8 mouse cellular contexts compared by ENCODE assay signal in genomic region chr6:127329191-127330014, GRCm38 (mm10).
DNase-seq lines count a peak whose midpoint lies in the region; ATAC-seq and TF ChIP-seq lines count a peak whose summit lies in the region.

No protein-coding gene starts in this region.

- intact Hi-C loops in gastrocnemius, adult 2 months (cut with DNase I): loop anchor here (5.0 kb wide), 1 partner anchor 118 kb away; the partner anchor contains the start of gene Parp11

- in situ Hi-C loops in CH12.LX (cut with MboI; ENCODE audit: low pct_ligation_motif_present, low pct_unique_long_range_greater_than_20kb, low sequenced_read_pairs): no loop called here

- dilution Hi-C loops in CH12.LX (cut with MboI; ENCODE audit: extremely low pct_ligation_motif_present, extremely low pct_unique_long_range_greater_than_20kb, low sequenced_read_pairs): no loop called here

- TF ChIP-seq POLR2A in CH12.LX (IDR thresholded peaks at IDR 0.05; ENCODE audit: low read depth, low read length): no peak

- TF ChIP-seq EP300 in CH12.LX (IDR thresholded peaks at IDR 0.05; ENCODE audit: low read length): no peak
- no peak for TF ChIP-seq EP300 in stomach, postnatal 0 days (optimal IDR thresholded peaks at IDR 0.05)

- no peak overlapping the region for H3K9ac ChIP-seq in CH12.LX (ENCODE audit: insufficient read depth, low read depth)
- peak overlapping the region; percentile 74 for H3K9ac ChIP-seq in forebrain, embryonic 13.5 days
- peak overlapping the region; percentile 84 for H3K9ac ChIP-seq in liver, embryonic 13.5 days
- peak overlapping the region; percentile 41; the same call in 1 of the 2 replicates for H3K9ac ChIP-seq in stomach, postnatal 0 days (ENCODE audit: low read length)

- H3K79me2 ChIP-seq in CH12.LX (replicated peaks; ENCODE audit: control insufficient read depth, extremely low read depth, insufficient read depth, poor library complexity, severe bottlenecking): no peaks in the 10 kb centered on the region

- peaks cover 35% of the 10 kb centered on the region for H3K27me3 ChIP-seq in CH12.LX (replicated peaks)
- no peaks in the 10 kb centered on the region for H3K27me3 ChIP-seq in forebrain, embryonic 13.5 days
- H3K27me3 ChIP-seq in liver, embryonic 13.5 days: no peaks in the 10 kb centered on the region
- no peaks in the 10 kb centered on the region for H3K27me3 ChIP-seq in stomach, postnatal 0 days (ENCODE audit: control insufficient read depth, insufficient read depth, low read length)

- no peak for TF ChIP-seq CTCF in gastrocnemius, adult 2 months (IDR thresholded peaks at IDR 0.05)
- TF ChIP-seq CTCF in CH12.LX (conservative IDR thresholded peaks at IDR 0.05 in 1 of 2, IDR thresholded peaks at IDR 0.05 in 1 of 2; ENCODE audit: low read depth in 2 of 2, low read length in 2 of 2): no peak
- no peak for TF ChIP-seq CTCF in stomach, postnatal 0 days (IDR thresholded peaks at IDR 0.05; ENCODE audit: low read depth)

- H3K27ac ChIP-seq in gastrocnemius, adult 2 months: peak overlapping the region; percentile 89
- no peak overlapping the region for H3K27ac ChIP-seq in CH12.LX (ENCODE audit: insufficient read depth, low read depth)
- peak overlapping the region; percentile 89 for H3K27ac ChIP-seq in forebrain, embryonic 13.5 days
- H3K27ac ChIP-seq in liver, embryonic 13.5 days: peak overlapping the region; percentile 81
- H3K27ac ChIP-seq in stomach, postnatal 0 days (replicated peaks): peak overlapping the region; percentile 75

- TF ChIP-seq RAD21 in CH12.LX (IDR thresholded peaks at IDR 0.05; ENCODE audit: low read depth, low read length): no peak

- H3K9me3 ChIP-seq in CH12.LX (replicated peaks; ENCODE audit: low read length): no peaks in the 10 kb centered on the region
- no peaks in the 10 kb centered on the region for H3K9me3 ChIP-seq in forebrain, embryonic 13.5 days (replicated peaks)
- H3K9me3 ChIP-seq in liver, embryonic 13.5 days (replicated peaks): no peaks in the 10 kb centered on the region
- no peaks in the 10 kb centered on the region for H3K9me3 ChIP-seq in stomach, postnatal 0 days (ENCODE audit: control insufficient read depth, low read length)

- peak; percentile 46 for ATAC-seq in forebrain, embryonic 13.5 days
- no peak for ATAC-seq in liver, embryonic 13.5 days (ENCODE audit: low read depth)
- ATAC-seq in stomach, postnatal 0 days (ENCODE audit: low FRiP score, low TSS enrichment): no peak

- 10% methylated on average over 20 of the region's 20 CpGs for WGBS in forebrain, embryonic 13.5 days
- 69% methylated on average over 20 of the region's 20 CpGs for WGBS in liver, embryonic 13.5 days (ENCODE audit: insufficient replicate concordance)
- 34% methylated on average over 20 of the region's 20 CpGs for WGBS in stomach, postnatal 0 days

- H3K36me3 ChIP-seq in CH12.LX (replicated peaks in 1 of 2; ENCODE audit: control insufficient read depth in 1 of 2, insufficient read depth in 1 of 2, low read length in 1 of 2): no peaks in the 10 kb centered on the region
- no peaks in the 10 kb centered on the region for H3K36me3 ChIP-seq in forebrain, embryonic 13.5 days (ENCODE audit: poor library complexity, severe bottlenecking)
- no peaks in the 10 kb centered on the region for H3K36me3 ChIP-seq in liver, embryonic 13.5 days
- no peaks in the 10 kb centered on the region for H3K36me3 ChIP-seq in stomach, postnatal 0 days (ENCODE audit: control insufficient read depth, insufficient read depth, low read length)

- peaks cover 23 to 24% of the 10 kb centered on the region in 2 experiments for H3K4me1 ChIP-seq in CH12.LX (ENCODE audit: control insufficient read depth in 1 of 2, insufficient read depth in 2 of 2)
- peaks cover 42% of the 10 kb centered on the region for H3K4me1 ChIP-seq in forebrain, embryonic 13.5 days
- peaks cover 69% of the 10 kb centered on the region for H3K4me1 ChIP-seq in liver, embryonic 13.5 days (replicated peaks)
- H3K4me1 ChIP-seq in stomach, postnatal 0 days (replicated peaks; ENCODE audit: control insufficient read depth, insufficient read depth): peaks cover 8% of the 10 kb centered on the region

- no peak for DNase-seq in gastrocnemius, adult 2 months
- DNase-seq in gastrocnemius, adult 18-20 months (ENCODE audit: low spot score): no peak
- no peak for DNase-seq in CH12.LX (ENCODE audit: extremely low read depth)
- DNase-seq in liver, embryonic 13.5 days: no peak
- no peak for DNase-seq in stomach, postnatal 0 days (ENCODE audit: low spot score)
- no peak for DNase-seq in B cell, adult 2 months
- no peak for DNase-seq in ovary, postnatal 36 days (ENCODE audit: low spot score)

- H3K4me2 ChIP-seq in CH12.LX (ENCODE audit: insufficient read depth, low read depth, poor library complexity, severe bottlenecking): peak overlapping the region; percentile 38
- peak overlapping the region; percentile 78 for H3K4me2 ChIP-seq in forebrain, embryonic 13.5 days
- peak overlapping the region; percentile 96 for H3K4me2 ChIP-seq in liver, embryonic 13.5 days
- peak overlapping the region; percentile 74 for H3K4me2 ChIP-seq in stomach, postnatal 0 days (replicated peaks; ENCODE audit: low read depth)

- peak overlapping the region; percentile 73 for H3K4me3 ChIP-seq in gastrocnemius, adult 2 months
- no peak overlapping the region for H3K4me3 ChIP-seq in CH12.LX (replicated peaks in 1 of 3; ENCODE audit: low read depth in 2 of 3, low read length in 2 of 3, poor library complexity in 1 of 3)
- peak overlapping the region; percentile 51 for H3K4me3 ChIP-seq in forebrain, embryonic 13.5 days
- H3K4me3 ChIP-seq in liver, embryonic 13.5 days (replicated peaks): peak overlapping the region; percentile 67
- H3K4me3 ChIP-seq in stomach, postnatal 0 days (ENCODE audit: low read depth, low read length): peak overlapping the region; percentile 11; the same call in 1 of the 2 replicates

TF ChIP-seq in CH12.LX, 34 proteins besides CTCF, POLR2A, EP300 and RAD21:
- TF ChIP-seq JUND (conservative IDR thresholded peaks at IDR 0.05; ENCODE audit: low read depth, low read length) (no peak), MXI1 (IDR thresholded peaks at IDR 0.05; ENCODE audit: low read depth, low read length) (no peak), USF2 (conservative IDR thresholded peaks at IDR 0.05; ENCODE audit: low read depth, low read length) (no peak), ETS1 (conservative IDR thresholded peaks at IDR 0.05; ENCODE audit: low read depth, low read length) (no peak), TCF12 (IDR thresholded peaks at IDR 0.05; ENCODE audit: low read depth, low read length) (no peak), ZNF384 (IDR thresholded peaks at IDR 0.05; ENCODE audit: low read depth, low read length) (no peak), MEF2A (IDR thresholded peaks at IDR 0.05; ENCODE audit: borderline replicate concordance, low read depth, low read length) (no peak)
TF ChIP-seq in CH12.LX: peak in this region for 0.

Comparison
In these comparisons a context has a peak if more than half of its experiments do, and no peak if none do; other contexts are left out.
1. H3K4me3 ChIP-seq: peak in gastrocnemius, adult 2 months (single experiment), forebrain, embryonic 13.5 days (single experiment), liver, embryonic 13.5 days (single experiment) and stomach, postnatal 0 days (single experiment); none in CH12.LX (0 of 3).
2. H3K4me2 ChIP-seq: peak in every context shown above with its lines; median percentile 96 in liver, embryonic 13.5 days; 78 in forebrain, embryonic 13.5 days; 74 in stomach, postnatal 0 days; 38 in CH12.LX.